Comparison of ENCODE assay signal across 9 mouse cellular contexts in genomic region chr17:35705836-35706235, GRCm38 (mm10). TPM values are rescaled to one million over a fixed set of nuclear protein-coding genes. Genes with fewer than 3 reads are reported as not detected.
DNase-seq lines count a peak whose midpoint lies in the region; TF ChIP-seq lines count a peak whose summit lies in the region.
"Had no signal": no experiment of that assay in that cellular context is flagged by ENCODE, and none has a peak within 500 bp of the region (broad histone marks: within the 10 kb centered on the region; RNA-seq: fewer than 3 reads in every experiment).

No protein-coding gene starts in this region.

- peaks cover 85% of the 10 kb centered on the region for H3K4me1 ChIP-seq in E14TG2a.4 (replicated peaks; ENCODE audit: low read depth, low read length)
- no peaks in the 10 kb centered on the region for H3K4me1 ChIP-seq in bone marrow macrophage, adult 2 months (ENCODE audit: control insufficient read depth, insufficient read depth, low read length)

- peaks cover 33% of the 10 kb centered on the region for H3K27me3 ChIP-seq in E14TG2a.4 (ENCODE audit: insufficient read depth, low read length)

- no peak for TF ChIP-seq POLR2A in bone marrow macrophage, adult 2 months (IDR thresholded peaks at IDR 0.05; ENCODE audit: borderline replicate concordance, low read depth, low read length)

- peak; percentile 58 for DNase-seq in layer of hippocampus, adult 11-12 months (ENCODE audit: low spot score)
- no peak for DNase-seq in layer of hippocampus, postnatal 10 days (ENCODE audit: low spot score in 2 of 2)
- peak; percentile 74 for DNase-seq in heart, postnatal 4 days
- DNase-seq in lung, postnatal 36 days = peak; percentile 60
- DNase-seq in thymus, postnatal 36 days = peak; percentile 43 to 60
- no peak for DNase-seq in layer of hippocampus, postnatal 14 days (ENCODE audit: low spot score in 2 of 2)

- H3K4me3 ChIP-seq in E14TG2a.4 (replicated peaks; ENCODE audit: low read length) = no peak overlapping the region
- no peak overlapping the region for H3K4me3 ChIP-seq in bone marrow macrophage, adult 2 months (ENCODE audit: insufficient read depth, low read length)
- H3K4me3 ChIP-seq: liver, embryonic 15.5 days had no signal

- peak; percentile 51 for TF ChIP-seq CTCF in E14TG2a.4 (conservative IDR thresholded peaks at IDR 0.05; ENCODE audit: low read length)
- peak; percentile 37; the same call in 1 of the 2 replicates for TF ChIP-seq CTCF in bone marrow macrophage, adult 2 months (IDR thresholded peaks at IDR 0.05; ENCODE audit: low read depth, low read length)

- no peaks in the 10 kb centered on the region for H3K36me3 ChIP-seq in E14TG2a.4 (ENCODE audit: insufficient read depth, low read length)
- H3K36me3 ChIP-seq: liver, embryonic 15.5 days had no signal

- H3K9me3 ChIP-seq in E14TG2a.4 (ENCODE audit: low read length) = no peaks in the 10 kb centered on the region
- H3K9me3 ChIP-seq: liver, embryonic 15.5 days had no signal

- no peak overlapping the region for H3K27ac ChIP-seq in bone marrow macrophage, adult 2 months (ENCODE audit: insufficient read depth, low read depth, low read length)
- H3K27ac ChIP-seq: liver, embryonic 15.5 days had no signal

RNA-seq across cellular contexts. Expression of gene Ddr1, which starts 1.4 kb away (rescaled TPM):
- 10 to 100 TPM; 49.8 to 50.5 TPM for total RNA-seq in layer of hippocampus, postnatal 10 days (2021)
- 0.60 and 0.63 TPM in 2 replicates for polyA plus RNA-seq in bone marrow macrophage, adult 2 months (2012; ENCODE audit: insufficient read depth, insufficient read length, missing spikeins)
- total RNA-seq in heart, postnatal 4 days (2021) = 100 to 1,000 TPM; 107 to 113 TPM
- total RNA-seq in layer of hippocampus, postnatal 14 days (2021) = 10 to 100 TPM; 73.6 to 81.0 TPM

RNA-seq across cellular contexts. Expression of gene Gtf2h4, which starts 32.3 kb away (rescaled TPM):
- total RNA-seq in layer of hippocampus, postnatal 10 days (2021) = 10 to 100 TPM; 23.3 to 24.4 TPM
- 12.2 and 15.8 TPM in 2 replicates for polyA plus RNA-seq in bone marrow macrophage, adult 2 months (2012; ENCODE audit: insufficient read depth, insufficient read length, missing spikeins)
- total RNA-seq in heart, postnatal 4 days (2021) = 10 to 100 TPM; 19.4 to 20.9 TPM
- total RNA-seq in layer of hippocampus, postnatal 14 days (2021) = 10 to 100 TPM; 23.9 to 25.8 TPM

RNA-seq across cellular contexts. Expression of gene Vars2, which starts 38.4 kb away (rescaled TPM):
- 10 to 100 TPM; 42.6 to 44.1 TPM for total RNA-seq in layer of hippocampus, postnatal 10 days (2021)
- polyA plus RNA-seq in bone marrow macrophage, adult 2 months (2012; ENCODE audit: insufficient read depth, insufficient read length, missing spikeins) = 10.2 and 12.1 TPM in 2 replicates
- 10 to 100 TPM; 29.0 to 29.2 TPM for total RNA-seq in heart, postnatal 4 days (2021)
- total RNA-seq in layer of hippocampus, postnatal 14 days (2021) = 10 to 100 TPM; 34.3 to 34.8 TPM

Comparison
In these comparisons a context has a peak if more than half of its experiments do, and no peak if none do; other contexts are left out.
1. DNase-seq: peak in layer of hippocampus, adult 11-12 months (single experiment), heart, postnatal 4 days (single experiment), lung, postnatal 36 days (single experiment) and thymus, postnatal 36 days (2 of 2); none in layer of hippocampus, postnatal 10 days (0 of 2) and layer of hippocampus, postnatal 14 days (0 of 2).